Mouse (Mus musculus): Measurements from ENCODE around the gene Ppp1r14c. TPM values are rescaled to one million over a fixed set of nuclear protein-coding genes. Genes with fewer than 3 reads are reported as not detected.

Gene Ppp1r14c
- total and polyA plus RNA-seq, 3 experiments, result not detected

DNA sequence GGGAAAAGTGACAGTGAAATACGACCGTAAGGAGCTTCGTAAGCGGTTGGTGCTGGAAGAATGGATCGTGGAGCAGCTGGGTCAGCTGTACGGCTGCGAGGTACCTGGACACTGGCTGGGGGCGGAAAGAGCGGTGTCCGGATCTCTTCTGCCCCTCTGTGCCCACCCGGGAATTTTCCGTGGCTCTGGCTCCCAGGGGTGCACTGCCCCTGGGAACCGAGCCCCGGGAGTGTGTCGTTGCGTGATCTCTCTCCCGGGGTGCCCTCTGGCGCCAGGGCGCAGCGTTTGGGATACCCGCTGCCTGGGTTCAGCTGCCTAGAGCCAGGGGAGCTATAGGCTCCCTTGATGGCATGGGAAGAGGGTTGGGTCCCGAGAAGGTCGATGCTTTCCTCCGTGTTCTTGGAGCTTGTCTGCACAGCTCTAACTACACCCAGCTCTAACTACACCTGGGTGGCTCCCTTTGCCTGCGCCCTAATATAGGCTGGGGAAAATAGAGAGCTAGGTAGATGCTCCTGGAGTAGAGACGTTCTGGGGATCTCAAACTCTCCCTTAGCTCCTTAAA, 1.1 kb downstream of the Ppp1r14c start:
- H3K79me2 ChIP-seq (replicated peaks; ENCODE audit: control insufficient read depth, extremely low read depth, insufficient read depth, poor library complexity, severe bottlenecking), result no peaks in the 10 kb centered on the region
- H3K9ac ChIP-seq (ENCODE audit: insufficient read depth, low read depth), result no peak overlapping the region
- H3K27me3 ChIP-seq (replicated peaks), result no peaks in the 10 kb centered on the region
- in situ Hi-C loops (cut with MboI; ENCODE audit: low pct_ligation_motif_present, low pct_unique_long_range_greater_than_20kb, low sequenced_read_pairs) (no loop called here), dilution Hi-C loops (cut with MboI; ENCODE audit: extremely low pct_ligation_motif_present, extremely low pct_unique_long_range_greater_than_20kb, low sequenced_read_pairs) (no loop called here)
- H3K36me3 ChIP-seq (replicated peaks in 1 of 2; ENCODE audit: control insufficient read depth in 1 of 2, insufficient read depth in 1 of 2, low read length in 1 of 2), result no peaks in the 10 kb centered on the region
- no peak overlapping the region for H3K27ac ChIP-seq (ENCODE audit: insufficient read depth, low read depth)
- no peaks in the 10 kb centered on the region for H3K4me1 ChIP-seq (ENCODE audit: control insufficient read depth in 1 of 2, insufficient read depth in 2 of 2)
- H3K9me3 ChIP-seq (replicated peaks; ENCODE audit: low read length), result no peaks in the 10 kb centered on the region
- no peak overlapping the region for H3K4me3 ChIP-seq (replicated peaks in 1 of 3; ENCODE audit: low read depth in 2 of 3, low read length in 2 of 3, poor library complexity in 1 of 3)
- DNase-seq (ENCODE audit: extremely low read depth), result no peak
- TF ChIP-seq SMC3 (IDR thresholded peaks at IDR 0.05; ENCODE audit: low read depth, low read length) (no peak), JUN (IDR thresholded peaks at IDR 0.05; ENCODE audit: insufficient read depth, low read depth, low read length) (no peak), ZC3H11A (IDR thresholded peaks at IDR 0.05; ENCODE audit: low read depth, low read length) (no peak), CHD2 (IDR thresholded peaks at IDR 0.05; ENCODE audit: low read length) (no peak), USF1 (IDR thresholded peaks at IDR 0.05; ENCODE audit: low read depth, low read length) (no peak), CHD1 (IDR thresholded peaks at IDR 0.05; ENCODE audit: low read depth, low read length) (no peak), RAD21 (IDR thresholded peaks at IDR 0.05; ENCODE audit: low read depth, low read length) (no peak), EP300 (IDR thresholded peaks at IDR 0.05; ENCODE audit: low read length) (no peak), JUND (conservative IDR thresholded peaks at IDR 0.05; ENCODE audit: low read depth, low read length) (no peak), MAX (IDR thresholded peaks at IDR 0.05; ENCODE audit: low read length) (no peak), SIN3A (IDR thresholded peaks at IDR 0.05; ENCODE audit: low read length) (no peak), IRF4 (IDR thresholded peaks at IDR 0.05; ENCODE audit: low read depth, low read length) (no peak), USF2 (conservative IDR thresholded peaks at IDR 0.05; ENCODE audit: low read depth, low read length) (no peak), GABPA (IDR thresholded peaks at IDR 0.05; ENCODE audit: insufficient replicate concordance, low read depth, low read length) (no peak), KAT2A (IDR thresholded peaks at IDR 0.05; ENCODE audit: insufficient replicate concordance, low read length) (no peak), MEF2A (IDR thresholded peaks at IDR 0.05; ENCODE audit: borderline replicate concordance, low read depth, low read length) (no peak), CTCF (conservative IDR thresholded peaks at IDR 0.05 in 1 of 2, IDR thresholded peaks at IDR 0.05 in 1 of 2; ENCODE audit: low read depth in 2 of 2, low read length in 2 of 2) (no peak), HCFC1 (IDR thresholded peaks at IDR 0.05; ENCODE audit: low read depth, low read length) (no peak), MXI1 (IDR thresholded peaks at IDR 0.05; ENCODE audit: low read depth, low read length) (no peak)
- H3K4me2 ChIP-seq (ENCODE audit: insufficient read depth, low read depth, poor library complexity, severe bottlenecking), result no peak overlapping the region

DNA sequence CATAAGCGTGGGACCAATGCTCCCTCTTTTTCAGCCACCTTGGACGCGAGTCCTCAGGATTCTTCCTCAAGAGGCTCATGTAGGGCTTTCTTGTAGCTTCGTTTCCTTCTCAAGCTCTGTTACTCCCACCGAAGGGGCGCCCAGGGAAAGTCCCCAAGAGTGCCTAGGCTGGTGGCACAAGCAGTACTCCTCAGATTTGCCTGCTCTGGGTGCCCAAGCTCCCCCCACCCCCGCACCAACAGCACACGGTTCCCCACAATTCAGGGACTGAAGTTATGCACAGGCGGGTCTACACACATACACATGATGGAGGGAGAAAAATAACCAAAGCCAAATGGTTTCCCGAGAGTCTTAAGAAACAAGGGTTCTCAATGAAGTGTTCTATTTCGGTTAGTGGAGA, 1.6 kb downstream of the Ppp1r14c start:
- Histone ChIP-seq H3K9me3 (replicated peaks; ENCODE audit: low read length) (no peaks in the 10 kb centered on the region), H3K4me1 (ENCODE audit: control insufficient read depth in 1 of 2, insufficient read depth in 2 of 2) (no peaks in the 10 kb centered on the region), H3K27ac (ENCODE audit: insufficient read depth, low read depth) (no peak overlapping the region), H3K4me3 (replicated peaks in 1 of 3; ENCODE audit: low read depth in 2 of 3, low read length in 2 of 3, poor library complexity in 1 of 3) (no peak overlapping the region), H3K4me2 (ENCODE audit: insufficient read depth, low read depth, poor library complexity, severe bottlenecking) (no peak overlapping the region), H3K27me3 (replicated peaks) (no peaks in the 10 kb centered on the region), H3K9ac (ENCODE audit: insufficient read depth, low read depth) (no peak overlapping the region), H3K79me2 (replicated peaks; ENCODE audit: control insufficient read depth, extremely low read depth, insufficient read depth, poor library complexity, severe bottlenecking) (no peaks in the 10 kb centered on the region), H3K36me3 (replicated peaks in 1 of 2; ENCODE audit: control insufficient read depth in 1 of 2, insufficient read depth in 1 of 2, low read length in 1 of 2) (no peaks in the 10 kb centered on the region)
- in situ Hi-C loops (cut with MboI; ENCODE audit: low pct_ligation_motif_present, low pct_unique_long_range_greater_than_20kb, low sequenced_read_pairs) (no loop called here), dilution Hi-C loops (cut with MboI; ENCODE audit: extremely low pct_ligation_motif_present, extremely low pct_unique_long_range_greater_than_20kb, low sequenced_read_pairs) (no loop called here)
- DNase-seq (ENCODE audit: extremely low read depth), result no peak
- TF ChIP-seq MXI1 (IDR thresholded peaks at IDR 0.05; ENCODE audit: low read depth, low read length) (no peak), CHD1 (IDR thresholded peaks at IDR 0.05; ENCODE audit: low read depth, low read length) (no peak), ZMIZ1 (IDR thresholded peaks at IDR 0.05; ENCODE audit: low read depth, low read length) (no peak), MAFK (IDR thresholded peaks at IDR 0.05; ENCODE audit: insufficient replicate concordance, low read length) (no peak), POLR2AphosphoS2 (IDR thresholded peaks at IDR 0.05; ENCODE audit: low read depth, low read length) (no peak), MEF2A (IDR thresholded peaks at IDR 0.05; ENCODE audit: borderline replicate concordance, low read depth, low read length) (no peak), ZC3H11A (IDR thresholded peaks at IDR 0.05; ENCODE audit: low read depth, low read length) (no peak), IRF4 (IDR thresholded peaks at IDR 0.05; ENCODE audit: low read depth, low read length) (no peak), MAZ (IDR thresholded peaks at IDR 0.05; ENCODE audit: low read depth, low read length) (no peak), EP300 (IDR thresholded peaks at IDR 0.05; ENCODE audit: low read length) (no peak), SIN3A (IDR thresholded peaks at IDR 0.05; ENCODE audit: low read length) (no peak), BHLHE40 (IDR thresholded peaks at IDR 0.05; ENCODE audit: low read depth, low read length) (no peak), JUN (IDR thresholded peaks at IDR 0.05; ENCODE audit: insufficient read depth, low read depth, low read length) (no peak), MYC (IDR thresholded peaks at IDR 0.05; ENCODE audit: low read depth, low read length) (no peak)
